Mouse (Mus musculus): ENCODE results near the gene Myl6. TPM values are rescaled to one million over a fixed set of nuclear protein-coding genes. Genes with fewer than 3 reads are reported as not detected.

The Myl6 gene
- 1,000 to 10,000 TPM in 1 of 3 experiments, 100 to 1,000 TPM in 2; 949 to 1,454 (median 955) TPM for polyA plus RNA-seq (2017; shearing (Covaris generic))

GRCm38 (mm10) chr10:128493695-128494666 lies at the start of gene Myl6:
TSS of gene Myl6 (minus strand) at chr10:128494145.
- peak; percentile 86 for ATAC-seq

- no peak for ATAC-seq
Observed at GRCm38 (mm10) chr10:128543100-128543499, 49.2 kb upstream of the Myl6 start.

- ATAC-seq = no peak
Observed at GRCm38 (mm10) chr10:128538340-128538870, 44.5 kb upstream of the Myl6 start.

DNA sequence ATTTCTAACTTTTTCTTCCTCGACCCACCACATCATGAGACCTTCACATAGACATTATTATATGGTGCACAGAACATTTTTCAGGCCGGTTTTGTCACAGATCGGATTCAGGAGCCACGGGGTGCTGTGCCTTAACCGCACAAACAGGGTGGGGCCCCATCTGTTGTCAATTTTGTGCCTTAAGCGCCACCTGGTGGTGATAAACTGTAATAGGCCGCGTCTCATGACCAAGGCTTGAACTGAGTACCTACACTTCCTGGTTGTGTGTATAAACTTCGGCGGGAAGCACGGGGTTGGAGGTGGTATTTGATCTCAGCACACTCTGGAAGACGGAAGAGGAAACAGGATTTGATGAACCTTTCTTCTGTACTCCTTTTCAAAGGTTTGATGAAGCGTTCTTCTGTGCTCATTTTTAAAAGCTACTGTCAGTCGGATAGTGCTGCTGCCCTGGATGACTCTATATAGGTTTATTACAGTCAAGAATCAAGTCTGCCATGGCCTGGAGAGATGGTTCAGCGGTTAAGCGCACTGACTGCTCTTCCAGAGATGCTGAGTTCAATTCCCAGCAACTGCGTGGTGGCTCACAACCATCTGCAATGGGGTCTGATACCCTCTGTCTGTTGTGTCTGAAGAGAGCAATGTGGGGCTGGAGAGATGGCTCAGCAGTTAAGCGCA lies 42.5 kb upstream of the Myl6 start:
- peak; percentile 96 for ATAC-seq

DNA sequence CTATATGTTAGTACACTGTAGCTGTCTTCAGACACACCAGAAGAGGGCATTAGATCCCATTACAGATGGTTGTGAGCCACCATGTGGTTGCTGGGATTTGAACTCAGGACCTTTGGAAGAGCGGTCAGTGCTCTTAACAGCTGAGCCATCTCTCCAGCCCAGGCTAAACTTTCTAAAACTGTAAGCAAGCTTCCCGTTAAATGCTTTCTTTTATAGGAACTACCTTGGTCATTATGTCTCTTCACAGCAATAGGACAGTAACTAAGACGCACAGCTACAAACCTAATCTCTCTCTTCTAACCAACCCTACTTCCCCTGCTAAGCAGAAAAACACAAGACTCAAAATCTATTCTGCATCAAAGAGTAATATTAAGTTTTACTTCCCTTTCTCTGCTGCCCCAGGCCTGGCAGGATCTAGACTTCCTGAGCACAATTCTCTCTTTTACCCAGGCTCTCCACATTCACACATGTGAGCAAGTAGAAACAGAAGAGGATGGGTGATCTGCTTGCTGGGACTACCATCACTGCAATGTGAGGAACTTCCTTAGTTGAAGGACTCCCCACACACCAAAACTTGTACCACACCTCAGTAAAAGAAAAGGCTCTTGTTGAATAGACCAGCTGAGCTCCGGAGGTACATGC lies 41.8 kb upstream of the Myl6 start:
- ATAC-seq = peak; percentile 33

DNA sequence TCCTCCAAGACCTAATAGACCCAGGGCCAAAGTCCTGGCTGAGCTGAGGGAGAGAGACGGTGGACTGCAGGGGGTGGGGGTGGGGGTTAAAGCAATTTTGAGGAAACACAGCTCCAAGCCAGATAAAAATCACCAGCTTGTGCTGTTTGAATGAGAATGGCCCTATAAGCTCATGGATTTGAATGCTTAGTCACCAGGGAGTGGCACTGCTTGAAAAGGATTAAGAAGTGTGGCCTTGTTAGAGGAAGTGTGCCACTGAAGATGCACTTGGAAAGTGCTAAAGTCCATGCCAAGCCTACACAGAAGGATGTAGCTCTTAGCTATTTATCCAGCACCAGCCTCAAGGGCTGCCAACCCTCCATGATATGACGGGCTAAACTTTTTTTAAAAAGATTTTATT lies 41.3 kb upstream of the Myl6 start:
- no peak for ATAC-seq

DNA sequence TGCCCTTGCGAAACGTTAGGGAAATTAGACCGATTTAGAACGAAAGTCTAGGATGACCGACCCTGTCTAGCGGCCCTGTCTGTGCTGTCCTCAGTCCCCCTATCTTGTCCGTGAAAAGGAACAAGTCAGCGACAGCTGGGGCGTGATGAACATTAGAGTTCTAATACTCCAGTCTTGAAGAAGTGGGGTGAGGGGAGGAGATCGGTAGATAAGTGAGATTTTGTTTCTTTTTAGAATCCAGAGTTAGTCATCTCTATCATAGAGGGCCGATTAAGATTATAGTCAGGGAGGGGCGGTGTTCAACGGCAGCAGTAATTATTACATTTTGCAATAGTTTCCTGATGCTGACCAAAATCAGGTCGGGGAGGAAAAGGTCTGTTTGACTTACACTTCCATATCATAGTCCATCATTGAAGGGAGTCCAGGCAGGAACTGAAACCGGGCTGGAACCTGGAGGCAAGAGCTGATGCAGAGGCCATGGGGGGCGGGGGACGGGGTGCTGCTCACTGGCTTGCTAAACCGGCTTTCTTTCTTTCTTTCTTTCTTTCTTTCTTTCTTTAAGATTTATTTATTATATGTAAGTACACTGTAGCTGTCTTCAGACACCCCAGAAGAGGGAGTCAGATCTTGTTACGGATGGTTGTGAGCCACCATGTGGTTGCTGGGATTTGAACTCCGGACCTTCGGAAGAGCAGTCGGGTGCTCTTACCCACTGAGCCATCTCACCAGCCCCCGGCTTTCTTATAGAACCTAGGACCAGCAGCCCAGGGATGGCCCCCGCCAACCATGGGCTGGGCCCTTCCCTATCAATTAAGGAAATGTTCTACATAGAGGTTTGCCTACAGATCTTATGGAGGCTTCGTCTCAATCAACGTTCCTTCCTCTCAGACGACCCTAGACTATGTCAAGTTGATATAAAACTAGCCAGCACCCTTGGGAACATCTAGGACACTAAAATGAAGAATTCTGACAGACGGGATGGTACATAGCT lies 32.7 kb upstream of the Myl6 start:
- peak; percentile 10 for ATAC-seq

- peak; percentile 86 for ATAC-seq
Observed at GRCm38 (mm10) chr10:128525671-128526308, 31.8 kb upstream of the Myl6 start, which contains the start of gene Esyt1. TSS of gene Esyt1 (minus strand) at chr10:128525871.

DNA sequence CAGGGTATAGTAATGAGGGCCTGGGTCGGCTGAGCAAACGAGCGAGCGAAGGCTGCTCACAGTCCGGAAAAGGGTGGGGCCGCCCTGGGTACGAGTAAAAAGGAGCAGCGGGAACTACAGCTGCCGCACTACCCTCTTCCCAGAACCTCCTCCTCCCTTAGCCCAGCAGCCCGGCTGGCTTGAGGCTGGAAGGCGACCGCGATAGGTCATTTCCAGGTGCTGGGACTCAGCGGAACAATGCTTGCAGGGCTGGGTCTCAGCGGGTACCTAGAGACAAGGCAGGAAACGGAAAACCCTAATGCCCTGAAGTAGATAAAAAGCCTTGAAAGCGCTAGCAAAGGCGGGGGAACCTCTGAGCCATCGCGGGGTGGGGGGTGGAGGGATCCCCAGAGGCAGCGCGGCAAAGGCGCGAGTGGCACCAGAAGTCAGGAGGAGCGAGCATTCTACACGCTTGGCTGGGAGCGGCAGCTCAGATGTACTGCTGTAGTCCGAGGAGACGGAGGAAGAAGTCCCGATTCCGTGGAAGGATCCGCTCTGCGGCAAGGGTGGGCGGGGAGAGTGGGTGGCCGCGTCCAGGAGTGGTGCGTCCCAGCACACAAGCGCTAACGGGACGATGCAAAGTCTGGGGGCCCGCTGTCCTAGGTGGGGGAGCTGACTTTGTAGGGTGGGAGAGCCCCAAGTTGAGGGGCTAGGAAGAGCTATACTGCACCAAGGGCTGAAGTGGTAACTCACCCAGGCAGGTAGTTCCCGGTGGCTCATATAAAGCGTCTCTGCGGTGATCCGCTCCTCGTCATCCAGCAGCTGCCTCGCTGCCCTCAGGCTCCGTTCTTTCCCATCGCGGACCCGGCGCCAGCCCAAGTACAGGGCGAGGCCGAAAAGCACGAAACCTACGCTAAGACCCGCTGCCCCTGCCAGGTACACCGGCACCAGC lies 31.1 kb upstream of the Myl6 start:
- peak; percentile 61 for ATAC-seq

DNA sequence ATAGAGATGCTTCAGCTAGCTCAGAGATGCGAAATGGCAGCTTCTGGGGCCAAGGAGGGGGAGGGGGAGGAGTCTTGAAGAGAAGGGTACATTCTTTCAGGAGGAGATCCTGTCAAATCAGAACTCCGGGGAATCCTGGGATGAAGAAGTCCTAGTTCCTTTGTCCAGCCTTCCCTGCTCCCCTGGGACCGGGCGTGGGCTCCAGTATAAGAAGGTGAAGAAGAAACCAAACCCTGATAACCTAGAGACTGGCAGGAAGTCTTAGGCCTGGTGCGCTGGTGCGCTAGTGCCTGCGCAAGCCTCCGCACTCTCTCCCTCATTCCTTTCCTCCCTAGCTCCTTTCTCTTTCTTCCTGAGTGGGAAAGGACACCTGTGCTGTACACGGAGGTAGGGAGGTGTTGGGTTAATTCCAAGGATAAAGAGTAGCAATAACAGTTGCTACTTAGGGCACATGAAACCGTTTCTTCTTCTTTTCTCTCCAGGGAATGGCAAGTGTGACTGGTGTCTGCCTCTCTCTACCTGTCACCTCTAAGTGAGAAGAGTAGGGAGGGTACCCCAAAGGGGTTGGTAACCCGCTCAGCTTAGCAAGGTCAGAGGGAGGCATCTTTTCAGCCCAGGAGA lies 30.3 kb upstream of the Myl6 start:
- ATAC-seq = no peak

- no peak for ATAC-seq
Observed at GRCm38 (mm10) chr10:128522351-128522750, 28.4 kb upstream of the Myl6 start.

DNA sequence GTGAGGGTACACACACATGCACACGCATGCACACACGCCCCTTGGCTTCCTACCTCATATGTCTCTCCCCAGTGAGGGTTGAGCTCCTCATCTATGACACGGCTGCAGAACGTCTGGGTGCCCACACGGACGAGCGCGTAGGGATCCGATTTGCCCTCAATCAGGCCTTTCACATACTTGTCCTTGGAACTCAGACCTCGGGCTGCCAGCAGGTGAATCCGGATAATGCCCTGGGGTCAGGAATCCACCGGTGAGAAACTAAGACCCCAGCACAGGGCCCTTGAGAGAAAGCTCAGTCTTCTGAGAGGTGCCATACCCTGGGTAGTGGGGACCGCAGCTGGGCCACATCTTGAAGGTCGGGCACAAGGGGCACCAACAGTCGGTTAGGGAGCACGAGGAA lies 26.6 kb upstream of the Myl6 start:
- ATAC-seq = no peak

- peak; percentile 54 for ATAC-seq
Observed at GRCm38 (mm10) chr10:128518833-128519232, 24.9 kb upstream of the Myl6 start.

- no peak for ATAC-seq
Observed at GRCm38 (mm10) chr10:128516677-128517076, 22.7 kb upstream of the Myl6 start.

GRCm38 (mm10) chr10:128516029-128516428 lies 22.1 kb upstream of the Myl6 start:
- ATAC-seq = no peak

- no peak for ATAC-seq
Observed at GRCm38 (mm10) chr10:128515044-128515443, 21.1 kb upstream of the Myl6 start.

- ATAC-seq = no peak
Observed at GRCm38 (mm10) chr10:128511761-128512160, 17.8 kb upstream of the Myl6 start.

DNA sequence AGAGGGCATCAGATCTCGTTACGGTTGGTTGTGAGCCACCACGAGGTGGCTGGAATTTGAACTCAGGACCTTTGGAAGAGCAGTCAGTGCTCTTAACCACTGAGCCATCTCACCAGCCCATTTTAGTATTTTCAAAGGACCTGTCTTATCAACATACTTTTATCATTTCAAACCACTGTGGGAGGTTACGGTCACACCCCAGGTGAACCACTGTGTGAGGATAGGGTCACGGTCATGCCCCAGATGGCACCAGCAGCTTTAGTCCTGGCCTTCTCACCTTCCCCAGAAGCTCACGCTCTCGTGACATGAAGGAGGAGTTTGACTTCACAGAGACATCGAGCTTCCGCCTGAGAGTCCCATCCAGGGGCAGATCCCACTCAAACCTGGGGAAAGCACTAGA lies 17.2 kb upstream of the Myl6 start:
- ATAC-seq = no peak

DNA sequence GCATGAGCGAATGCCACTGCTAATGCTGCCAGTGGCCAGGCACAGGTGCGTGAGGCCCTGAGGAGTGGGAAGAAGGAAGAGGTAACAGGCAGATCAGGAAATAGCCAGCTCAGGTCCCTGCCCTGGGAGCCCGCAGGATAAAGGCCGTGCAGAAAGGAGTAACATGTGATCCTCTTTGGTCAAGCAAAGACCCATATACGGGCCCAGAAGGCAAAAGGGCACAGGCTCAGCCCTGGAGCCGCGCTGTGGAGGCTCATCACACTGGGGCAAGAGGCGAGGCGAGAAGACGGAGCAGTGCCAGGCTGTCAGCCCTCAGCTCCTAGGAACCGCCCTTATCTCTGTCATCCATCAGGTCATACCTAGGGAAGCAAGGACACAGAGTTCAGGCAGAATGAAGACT lies 16.4 kb upstream of the Myl6 start:
- ATAC-seq = no peak

All from inflammation-experienced regulatory T-cells, adult 6 months (primary cell).